ENCODE assay signal across 25 mouse cellular contexts in genomic region chr14:14599990-14600389, GRCm38 (mm10).
A peak's percentile ranks its signal among the peaks of the same experiment; 100 is the strongest.
DNase-seq lines count a peak whose midpoint lies in the region; ATAC-seq and TF ChIP-seq lines count a peak whose summit lies in the region.
"Had no signal": no experiment of that assay in that cellular context is flagged by ENCODE, and none has a peak within 500 bp of the region (broad histone marks: within the 10 kb centered on the region; RNA-seq: fewer than 3 reads in every experiment).

No protein-coding gene starts in this region.

- no peak for ATAC-seq in liver, embryonic 11.5 days (replicated peaks; ENCODE audit: low FRiP score)
- peak; percentile 74 for ATAC-seq in megakaryocyte, adult 5-6 weeks (ENCODE audit: poor library complexity, severe bottlenecking)
- ATAC-seq in hindbrain, postnatal 0 days, result no peak
- ATAC-seq in midbrain, embryonic 14.5 days (ENCODE audit: low FRiP score, low TSS enrichment), result no peak
- ATAC-seq: activated CD4-positive, CD25-positive, alpha-beta regulatory T cell, adult 4 months; forebrain, embryonic 16.5 days; midbrain, embryonic 15.5 days had no signal

- TF ChIP-seq POLR2A in liver, adult 2 months (IDR thresholded peaks at IDR 0.05; ENCODE audit: extremely low read depth, insufficient read depth, low read length), result no peak

- TF ChIP-seq CTCF in liver, adult 2 months (IDR thresholded peaks at IDR 0.05; ENCODE audit: low read depth, low read length), result no peak
- TF ChIP-seq CTCF in hindbrain, postnatal 0 days (IDR thresholded peaks at IDR 0.05; ENCODE audit: low read depth), result no peak

- no peaks in the 10 kb centered on the region for H3K79me2 ChIP-seq in liver, adult 2 months (ENCODE audit: control insufficient read depth, insufficient read depth, low read length)

- no peaks in the 10 kb centered on the region for H3K4me1 ChIP-seq in liver, adult 2 months (ENCODE audit: control insufficient read depth, insufficient read depth, low read length)
- H3K4me1 ChIP-seq in liver, embryonic 11.5 days (replicated peaks; ENCODE audit: control insufficient read depth, insufficient read depth, low read length), result no peaks in the 10 kb centered on the region
- H3K4me1 ChIP-seq in brown adipose tissue, adult 24 weeks (ENCODE audit: control insufficient read depth, insufficient read depth, insufficient read length, low read length), result peaks cover 6% of the 10 kb centered on the region; the same call in 1 of the 2 replicates
- H3K4me1 ChIP-seq in hindbrain, postnatal 0 days (ENCODE audit: insufficient read depth, low read length), result no peaks in the 10 kb centered on the region
- no peaks in the 10 kb centered on the region for H3K4me1 ChIP-seq in midbrain, embryonic 14.5 days (ENCODE audit: control insufficient read depth, insufficient read depth, low read length)
- H3K4me1 ChIP-seq: heart, embryonic 13.5 days; hindbrain, embryonic 13.5 days; limb, embryonic 13.5 days; liver, embryonic 15.5 days; midbrain, embryonic 15.5 days had no signal

- no peak overlapping the region for H3K9ac ChIP-seq in liver, adult 2 months (ENCODE audit: low read depth, low read length)
- no peak overlapping the region for H3K9ac ChIP-seq in liver, embryonic 11.5 days (ENCODE audit: low read depth, low read length)
- no peak overlapping the region for H3K9ac ChIP-seq in hindbrain, postnatal 0 days (replicated peaks; ENCODE audit: low read length)
- no peak overlapping the region for H3K9ac ChIP-seq in midbrain, embryonic 14.5 days (replicated peaks; ENCODE audit: low read length)
- H3K9ac ChIP-seq: heart, embryonic 13.5 days; hindbrain, embryonic 13.5 days; limb, embryonic 13.5 days; liver, embryonic 15.5 days; midbrain, embryonic 15.5 days; neural tube, embryonic 13.5 days had no signal

- H3K4me2 ChIP-seq in liver, embryonic 11.5 days, result no peak overlapping the region
- no peak overlapping the region for H3K4me2 ChIP-seq in hindbrain, postnatal 0 days (ENCODE audit: low read depth, low read length)
- H3K4me2 ChIP-seq in midbrain, embryonic 14.5 days (ENCODE audit: low read length), result no peak overlapping the region
- H3K4me2 ChIP-seq: heart, embryonic 13.5 days; hindbrain, embryonic 13.5 days; limb, embryonic 13.5 days; liver, embryonic 15.5 days; midbrain, embryonic 15.5 days; neural tube, embryonic 13.5 days had no signal

- H3K27ac ChIP-seq in liver, adult 2 months (replicated peaks; ENCODE audit: insufficient read depth, low read depth, low read length), result no peak overlapping the region
- H3K27ac ChIP-seq in liver, embryonic 11.5 days (ENCODE audit: low read depth, low read length), result no peak overlapping the region
- H3K27ac ChIP-seq in brown adipose tissue, adult 24 weeks (replicated peaks; ENCODE audit: low read depth, low read length), result peak overlapping the region; percentile 86
- no peak overlapping the region for H3K27ac ChIP-seq in hindbrain, postnatal 0 days
- no peak overlapping the region for H3K27ac ChIP-seq in midbrain, embryonic 14.5 days (replicated peaks; ENCODE audit: low read depth, low read length)
- H3K27ac ChIP-seq: embryonic facial prominence, embryonic 10.5 days; heart, embryonic 13.5 days; hindbrain, embryonic 13.5 days; limb, embryonic 13.5 days; liver, embryonic 15.5 days; midbrain, embryonic 15.5 days; neural tube, embryonic 13.5 days had no signal

- no peaks in the 10 kb centered on the region for H3K27me3 ChIP-seq in liver, adult 2 months (ENCODE audit: control insufficient read depth, insufficient read depth, low read length)
- no peaks in the 10 kb centered on the region for H3K27me3 ChIP-seq in liver, embryonic 11.5 days (replicated peaks; ENCODE audit: control insufficient read depth, insufficient read depth, low read length)
- H3K27me3 ChIP-seq in splenic B cell, adult 2 months (ENCODE audit: control insufficient read depth, insufficient read depth, low read length, poor library complexity, severe bottlenecking), result no peaks in the 10 kb centered on the region
- no peaks in the 10 kb centered on the region for H3K27me3 ChIP-seq in hindbrain, postnatal 0 days (ENCODE audit: insufficient read depth, low read length)
- no peaks in the 10 kb centered on the region for H3K27me3 ChIP-seq in midbrain, embryonic 14.5 days (ENCODE audit: control insufficient read depth, insufficient read depth, low read length)
- H3K27me3 ChIP-seq: heart, embryonic 13.5 days; hindbrain, embryonic 13.5 days; limb, embryonic 13.5 days; liver, embryonic 15.5 days; midbrain, embryonic 15.5 days; neural tube, embryonic 13.5 days had no signal

- H3K9me3 ChIP-seq in liver, embryonic 11.5 days (ENCODE audit: control insufficient read depth, low read length), result no peaks in the 10 kb centered on the region
- no peaks in the 10 kb centered on the region for H3K9me3 ChIP-seq in hindbrain, postnatal 0 days (ENCODE audit: low read length)
- no peaks in the 10 kb centered on the region for H3K9me3 ChIP-seq in midbrain, embryonic 14.5 days (ENCODE audit: control insufficient read depth, low read length)
- H3K9me3 ChIP-seq: embryonic facial prominence, embryonic 10.5 days; heart, embryonic 13.5 days; hindbrain, embryonic 13.5 days; limb, embryonic 13.5 days; liver, embryonic 15.5 days; midbrain, embryonic 15.5 days; neural tube, embryonic 13.5 days had no signal

- DNase-seq in liver, adult 2 months (ENCODE audit: extremely low read depth, low read depth, low spot score), result peak; percentile 22
- DNase-seq in liver, embryonic 11.5 days (ENCODE audit: low spot score), result no peak
- DNase-seq in splenic B cell, adult 2 months (ENCODE audit: low read depth, low spot score), result peak; percentile 41
- DNase-seq in hindbrain, postnatal 0 days (ENCODE audit: low spot score), result no peak
- DNase-seq in midbrain, embryonic 14.5 days, result no peak
- DNase-seq: adrenal gland, adult 8-10 months; cerebellum, adult 9-10 months; kidney, adult 9 months; kidney, postnatal 25 days; right cerebral cortex, adult 18-20 months; right cerebral cortex, postnatal 4 days; thymus, adult 2 months; thymus, postnatal 4 days had no signal

- H3K36me3 ChIP-seq in liver, adult 2 months (ENCODE audit: control insufficient read depth, insufficient read depth, low read length), result no peaks in the 10 kb centered on the region
- H3K36me3 ChIP-seq in liver, embryonic 11.5 days (ENCODE audit: control insufficient read depth, insufficient read depth, low read length), result no peaks in the 10 kb centered on the region
- no peaks in the 10 kb centered on the region for H3K36me3 ChIP-seq in splenic B cell, adult 2 months (ENCODE audit: control insufficient read depth, insufficient read depth, low read length, poor library complexity, severe bottlenecking)
- no peaks in the 10 kb centered on the region for H3K36me3 ChIP-seq in hindbrain, postnatal 0 days (ENCODE audit: insufficient read depth, low read length)
- no peaks in the 10 kb centered on the region for H3K36me3 ChIP-seq in midbrain, embryonic 14.5 days (ENCODE audit: control insufficient read depth, insufficient read depth, low read length)
- H3K36me3 ChIP-seq: embryonic facial prominence, embryonic 10.5 days; heart, embryonic 13.5 days; hindbrain, embryonic 13.5 days; limb, embryonic 13.5 days; liver, embryonic 15.5 days; midbrain, embryonic 15.5 days; neural tube, embryonic 13.5 days had no signal

- WGBS in liver, adult 2 months, result 78% methylated on average over 6 of the region's 6 CpGs
- 52% methylated on average over 6 of the region's 6 CpGs for WGBS in liver, embryonic 11.5 days
- WGBS in hindbrain, postnatal 0 days, result 87% methylated on average over 6 of the region's 6 CpGs
- 89% methylated on average over 6 of the region's 6 CpGs for WGBS in midbrain, embryonic 14.5 days

- no peak overlapping the region for H3K4me3 ChIP-seq in liver, adult 2 months (ENCODE audit: insufficient read depth, low read depth, low read length)
- H3K4me3 ChIP-seq in liver, embryonic 11.5 days (ENCODE audit: low read depth, low read length), result no peak overlapping the region
- no peak overlapping the region for H3K4me3 ChIP-seq in brown adipose tissue, adult 24 weeks (ENCODE audit: insufficient read depth, low read depth, low read length)
- H3K4me3 ChIP-seq in hindbrain, postnatal 0 days (ENCODE audit: low read length), result no peak overlapping the region
- H3K4me3 ChIP-seq in midbrain, embryonic 14.5 days (replicated peaks; ENCODE audit: low read depth, low read length), result no peak overlapping the region
- H3K4me3 ChIP-seq: embryonic facial prominence, embryonic 10.5 days; heart, embryonic 13.5 days; hindbrain, embryonic 13.5 days; limb, embryonic 13.5 days; liver, embryonic 15.5 days; midbrain, embryonic 15.5 days; myocyte; neural tube, embryonic 13.5 days had no signal

Comparison
In these comparisons a context has a peak if more than half of its experiments do, and no peak if none do; other contexts are left out.
1. DNase-seq: peak in liver, adult 2 months (single experiment) and splenic B cell, adult 2 months (single experiment); none in liver, embryonic 11.5 days (single experiment), hindbrain, postnatal 0 days (single experiment) and midbrain, embryonic 14.5 days (single experiment).